Mouse (Mus musculus): ENCODE results near the gene Ankrd10. TPM values are rescaled to one million over a fixed set of nuclear protein-coding genes. Genes with fewer than 3 reads are reported as not detected.
"Not testable (repeated sequence)": the region's sequence is repeated elsewhere in the genome, so short reads cannot be mapped to it uniquely, and the experiment has no call there.

Gene Ankrd10
- polyA plus RNA-seq, 1 experiment from 2014 or later, result 93.4 TPM

- no peak overlapping the region for H3K4me3 ChIP-seq (ENCODE audit: low read depth, low read length)
- no peaks in the 10 kb centered on the region for H3K9me3 ChIP-seq (ENCODE audit: control insufficient read depth, low read length)
- no peaks in the 10 kb centered on the region for H3K36me3 ChIP-seq (ENCODE audit: control insufficient read depth, insufficient read depth, low read length)
- no peak overlapping the region for H3K9ac ChIP-seq (replicated peaks; ENCODE audit: low read depth, low read length)
- H3K27ac ChIP-seq (ENCODE audit: low read depth, low read length), result no peak overlapping the region
- no peak overlapping the region for H3K4me2 ChIP-seq (ENCODE audit: low read depth, low read length)
- ATAC-seq (ENCODE audit: low read depth), result no peak
- 89% methylated on average over 10 of the region's 10 CpGs for WGBS
- no peaks in the 10 kb centered on the region for H3K27me3 ChIP-seq (ENCODE audit: control insufficient read depth, insufficient read depth, low read length)
- H3K4me1 ChIP-seq (ENCODE audit: control insufficient read depth, insufficient read depth, low read length), result no peaks in the 10 kb centered on the region
These were observed 63.6 kb downstream of the Ankrd10 start for GRCm38 (mm10) chr8:11571950-11572349.

GRCm38 (mm10) chr8:11570742-11571141, 64.8 kb downstream of the Ankrd10 start:
- Histone ChIP-seq H3K4me2 (ENCODE audit: low read depth, low read length) (no peak overlapping the region), H3K9ac (replicated peaks; ENCODE audit: low read depth, low read length) (no peak overlapping the region), H3K4me3 (ENCODE audit: low read depth, low read length) (no peak overlapping the region), H3K4me1 (ENCODE audit: control insufficient read depth, insufficient read depth, low read length) (no peaks in the 10 kb centered on the region), H3K27me3 (ENCODE audit: control insufficient read depth, insufficient read depth, low read length) (no peaks in the 10 kb centered on the region), H3K27ac (ENCODE audit: low read depth, low read length) (no peak overlapping the region), H3K36me3 (ENCODE audit: control insufficient read depth, insufficient read depth, low read length) (no peaks in the 10 kb centered on the region), H3K9me3 (ENCODE audit: control insufficient read depth, low read length) (no peaks in the 10 kb centered on the region)
- ATAC-seq (ENCODE audit: low read depth), result no peak
- 87% methylated on average over 4 of the region's 4 CpGs for WGBS

- Histone ChIP-seq H3K27me3 (ENCODE audit: control insufficient read depth, insufficient read depth, low read length) (no peaks in the 10 kb centered on the region), H3K4me1 (ENCODE audit: control insufficient read depth, insufficient read depth, low read length) (no peaks in the 10 kb centered on the region), H3K4me2 (ENCODE audit: low read depth, low read length) (no peak overlapping the region), H3K36me3 (ENCODE audit: control insufficient read depth, insufficient read depth, low read length) (no peaks in the 10 kb centered on the region), H3K9ac (replicated peaks; ENCODE audit: low read depth, low read length) (no peak overlapping the region), H3K27ac (ENCODE audit: low read depth, low read length) (no peak overlapping the region), H3K9me3 (ENCODE audit: control insufficient read depth, low read length) (no peaks in the 10 kb centered on the region), H3K4me3 (ENCODE audit: low read depth, low read length) (no peak overlapping the region)
- WGBS, result 93% methylated on average over 22 of the region's 22 CpGs
- no peak for ATAC-seq (ENCODE audit: low read depth)
These were observed 66.1 kb downstream of the Ankrd10 start for GRCm38 (mm10) chr8:11569260-11570097.

GRCm38 (mm10) chr8:11568193-11568592, 67.4 kb downstream of the Ankrd10 start:
- not testable (repeated sequence) for H3K4me1 ChIP-seq (ENCODE audit: control insufficient read depth, insufficient read depth, low read length); H3K36me3 ChIP-seq (ENCODE audit: control insufficient read depth, insufficient read depth, low read length); H3K4me2 ChIP-seq (ENCODE audit: low read depth, low read length); ATAC-seq (ENCODE audit: low read depth); H3K9ac ChIP-seq (replicated peaks; ENCODE audit: low read depth, low read length); H3K9me3 ChIP-seq (ENCODE audit: control insufficient read depth, low read length); H3K27me3 ChIP-seq (ENCODE audit: control insufficient read depth, insufficient read depth, low read length); H3K27ac ChIP-seq (ENCODE audit: low read depth, low read length); H3K4me3 ChIP-seq (ENCODE audit: low read depth, low read length)
- WGBS, result 95% methylated on average over 2 of the region's 2 CpGs

GRCm38 (mm10) chr8:11564721-11565120, 70.8 kb downstream of the Ankrd10 start:
- 94% methylated on average over 7 of the region's 7 CpGs for WGBS
- H3K4me2 ChIP-seq (ENCODE audit: low read depth, low read length), result no peak overlapping the region
- no peak for ATAC-seq (ENCODE audit: low read depth)
- H3K4me1 ChIP-seq (ENCODE audit: control insufficient read depth, insufficient read depth, low read length), result no peaks in the 10 kb centered on the region
- no peak overlapping the region for H3K9ac ChIP-seq (replicated peaks; ENCODE audit: low read depth, low read length)
- H3K4me3 ChIP-seq (ENCODE audit: low read depth, low read length), result no peak overlapping the region
- no peaks in the 10 kb centered on the region for H3K9me3 ChIP-seq (ENCODE audit: control insufficient read depth, low read length)
- no peak overlapping the region for H3K27ac ChIP-seq (ENCODE audit: low read depth, low read length)
- no peaks in the 10 kb centered on the region for H3K27me3 ChIP-seq (ENCODE audit: control insufficient read depth, insufficient read depth, low read length)
- H3K36me3 ChIP-seq (ENCODE audit: control insufficient read depth, insufficient read depth, low read length), result peaks cover 19% of the 10 kb centered on the region

- Histone ChIP-seq H3K4me3 (ENCODE audit: low read depth, low read length) (no peak overlapping the region), H3K4me1 (ENCODE audit: control insufficient read depth, insufficient read depth, low read length) (no peaks in the 10 kb centered on the region; the same call in 1 of the 2 replicates), H3K9me3 (ENCODE audit: control insufficient read depth, low read length) (no peaks in the 10 kb centered on the region), H3K36me3 (ENCODE audit: control insufficient read depth, insufficient read depth, low read length) (peaks cover 19% of the 10 kb centered on the region), H3K4me2 (ENCODE audit: low read depth, low read length) (no peak overlapping the region), H3K27me3 (ENCODE audit: control insufficient read depth, insufficient read depth, low read length) (no peaks in the 10 kb centered on the region), H3K27ac (ENCODE audit: low read depth, low read length) (no peak overlapping the region), H3K9ac (replicated peaks; ENCODE audit: low read depth, low read length) (no peak overlapping the region)
- ATAC-seq (ENCODE audit: low read depth), result no peak
- 84% methylated on average over 5 of the region's 5 CpGs for WGBS
These were observed 71.3 kb downstream of the Ankrd10 start for GRCm38 (mm10) chr8:11564236-11564635.

Small RNAs within 50 kb of the gene (microRNA-seq; reads per million reads assigned to microRNA genes)
- gene Mir7238, result not detected

Other genes starting within 250 kb of the Ankrd10 start
- 0.76 TPM in 1 of 2 replicates, not detected in the other for gene Rab20, start 157.0 kb downstream of the Ankrd10 start, polyA plus RNA-seq (2014; fragmentation: Nextera tagmentation; extraction: Ambion mirVana)
- gene Naxd, start 138.3 kb downstream of the Ankrd10 start, polyA plus RNA-seq (2014; fragmentation: Nextera tagmentation; extraction: Ambion mirVana), result 142 and 150 TPM in 2 replicates
- 27.6 and 28.8 TPM in 2 replicates for gene Cars2, start 85.0 kb downstream of the Ankrd10 start, polyA plus RNA-seq (2014; fragmentation: Nextera tagmentation; extraction: Ambion mirVana)
- gene Ing1, start 80.2 kb downstream of the Ankrd10 start, polyA plus RNA-seq (2014; fragmentation: Nextera tagmentation; extraction: Ambion mirVana), result 38.1 and 40.1 TPM in 2 replicates
- not detected in 2 replicates for gene 1700016D06Rik, start 65.3 kb upstream of the Ankrd10 start, polyA plus RNA-seq (2014; fragmentation: Nextera tagmentation; extraction: Ambion mirVana)
- 79.2 and 82.1 TPM in 2 replicates for gene Arhgef7, start 92.0 kb upstream of the Ankrd10 start, polyA plus RNA-seq (2014; fragmentation: Nextera tagmentation; extraction: Ambion mirVana)
- 0.98 and 1.2 TPM in 2 replicates for gene Tex29, start 204.7 kb upstream of the Ankrd10 start, polyA plus RNA-seq (2014; fragmentation: Nextera tagmentation; extraction: Ambion mirVana)